In the genomic region with DNA sequence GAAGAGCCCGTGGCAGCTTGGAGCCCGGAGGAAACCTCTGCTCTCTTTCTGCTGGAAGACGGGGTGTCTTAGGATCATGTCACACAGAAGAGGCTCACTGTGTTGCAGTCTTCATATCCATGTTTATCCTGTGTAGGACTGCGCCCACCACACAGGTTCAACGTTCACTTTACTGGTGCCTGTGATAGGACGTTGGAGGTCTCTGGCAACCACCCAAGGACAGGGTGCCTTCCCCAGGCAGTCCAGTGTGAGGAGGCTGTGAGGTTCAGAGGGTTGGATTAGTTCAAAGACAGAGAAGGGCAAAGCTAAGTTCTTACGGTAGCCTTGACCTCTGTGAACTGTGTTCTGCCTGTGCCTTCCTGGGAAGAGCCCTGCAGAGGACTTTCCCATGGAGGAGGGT, we compare ENCODE assay signal across 30 mouse cellular contexts.
A peak's percentile ranks its signal among the peaks of the same experiment; 100 is the strongest.
DNase-seq lines count a peak whose midpoint lies in the region; ATAC-seq lines count a peak whose summit lies in the region.
"Had no signal": no experiment of that assay in that cellular context is flagged by ENCODE, and none has a peak within 500 bp of the region (broad histone marks: within the 10 kb centered on the region; RNA-seq: fewer than 3 reads in every experiment).

No protein-coding gene starts in this region.

- H3K27me3 ChIP-seq in heart, embryonic 13.5 days (replicated peaks), result no peaks in the 10 kb centered on the region
- H3K27me3 ChIP-seq in liver, embryonic 16.5 days (ENCODE audit: control insufficient read depth, insufficient read depth, low read depth, low read length), result no peaks in the 10 kb centered on the region
- H3K27me3 ChIP-seq: heart, embryonic 15.5 days; hindbrain, embryonic 12.5 days; intestine, embryonic 15.5 days; liver, embryonic 15.5 days; stomach, embryonic 15.5 days had no signal

- peak; percentile 45 for DNase-seq in adrenal gland, postnatal 14 days
- DNase-seq in adrenal gland, postnatal 4 days (ENCODE audit: low spot score in 2 of 2), result no peak
- DNase-seq in heart, postnatal 36 days, result no peak
- no peak for DNase-seq in liver
- no peak for DNase-seq in Muller cell, postnatal 12 days (ENCODE audit: inconsistent ontology term)
- DNase-seq: cerebellum, adult 8-10 months; cerebellum, postnatal 25 days; forebrain, postnatal 0 days; gastrocnemius, postnatal 14 days; kidney, adult 8-10 months; kidney, postnatal 4 days; lung, postnatal 36 days; midbrain, embryonic 14.5 days; thymus, adult 18-20 months; thymus, postnatal 25 days had no signal

- H3K27ac ChIP-seq in heart, embryonic 13.5 days (replicated peaks), result peak overlapping the region; percentile 17; the same call in 1 of the 2 replicates
- no peak overlapping the region for H3K27ac ChIP-seq in liver, embryonic 16.5 days (ENCODE audit: low read length)
- H3K27ac ChIP-seq: embryonic facial prominence, embryonic 10.5 days; embryonic facial prominence, embryonic 15.5 days; forebrain, embryonic 12.5 days; heart, embryonic 15.5 days; hindbrain, embryonic 12.5 days; hindbrain, postnatal 0 days; intestine, embryonic 15.5 days; kidney, postnatal 0 days; limb, embryonic 15.5 days; liver, embryonic 15.5 days; stomach, embryonic 15.5 days had no signal

- no peaks in the 10 kb centered on the region for H3K36me3 ChIP-seq in heart, embryonic 13.5 days
- no peaks in the 10 kb centered on the region for H3K36me3 ChIP-seq in liver, embryonic 16.5 days (ENCODE audit: control insufficient read depth, insufficient read depth)
- H3K36me3 ChIP-seq: embryonic facial prominence, embryonic 10.5 days; embryonic facial prominence, embryonic 15.5 days; forebrain, embryonic 12.5 days; heart, embryonic 15.5 days; hindbrain, embryonic 12.5 days; intestine, embryonic 15.5 days; limb, embryonic 10.5 days; limb, embryonic 15.5 days; liver, embryonic 15.5 days; stomach, embryonic 15.5 days had no signal

- H3K4me3 ChIP-seq in heart, embryonic 13.5 days, result no peak overlapping the region
- H3K4me3 ChIP-seq in liver, embryonic 16.5 days (ENCODE audit: low read depth, low read length), result no peak overlapping the region
- H3K4me3 ChIP-seq: embryonic facial prominence, embryonic 10.5 days; embryonic facial prominence, embryonic 15.5 days; forebrain, embryonic 12.5 days; heart, embryonic 15.5 days; hindbrain, embryonic 12.5 days; intestine, embryonic 15.5 days; limb, embryonic 10.5 days; limb, embryonic 15.5 days; liver, embryonic 15.5 days; stomach, embryonic 15.5 days had no signal

- H3K4me2 ChIP-seq in heart, embryonic 13.5 days, result no peak overlapping the region
- no peak overlapping the region for H3K4me2 ChIP-seq in liver, embryonic 16.5 days (ENCODE audit: low read depth, low read length)
- H3K4me2 ChIP-seq: embryonic facial prominence, embryonic 15.5 days; forebrain, embryonic 12.5 days; heart, embryonic 15.5 days; hindbrain, embryonic 12.5 days; intestine, embryonic 15.5 days; limb, embryonic 15.5 days; liver, embryonic 15.5 days; stomach, embryonic 15.5 days had no signal

- intact Hi-C loops in heart, postnatal 36 days (cut with DNase I), result loop anchor here (5.0 kb wide), 1 partner anchor 441 kb away; no protein-coding TSS in a partner anchor

- ATAC-seq in heart, embryonic 13.5 days (ENCODE audit: extremely low read depth, insufficient number of reproducible peaks, low FRiP score, low TSS enrichment), result no peak
- ATAC-seq in liver, embryonic 16.5 days (ENCODE audit: low read depth), result peak; percentile 47
- ATAC-seq in megakaryocyte progenitor cell, adult 5-6 weeks (replicated peaks; ENCODE audit: poor library complexity), result peak; percentile 24; the same call in 1 of the 2 replicates
- ATAC-seq: forebrain, postnatal 0 days; hindbrain, postnatal 0 days; intestine, embryonic 15.5 days had no signal

- peaks cover 45% of the 10 kb centered on the region for H3K4me1 ChIP-seq in heart, embryonic 13.5 days
- H3K4me1 ChIP-seq in liver, embryonic 16.5 days (ENCODE audit: control insufficient read depth, low read depth, low read length), result peaks cover 5% of the 10 kb centered on the region
- H3K4me1 ChIP-seq: intestine, embryonic 15.5 days; stomach, embryonic 15.5 days had no signal

- WGBS in heart, embryonic 13.5 days, result 48% methylated on average over 7 of the region's 7 CpGs
- 57% methylated on average over 7 of the region's 7 CpGs for WGBS in liver, embryonic 16.5 days (ENCODE audit: insufficient replicate concordance)

- H3K9me3 ChIP-seq in heart, embryonic 13.5 days, result no peaks in the 10 kb centered on the region
- no peaks in the 10 kb centered on the region for H3K9me3 ChIP-seq in liver, embryonic 16.5 days (replicated peaks; ENCODE audit: control insufficient read depth, low read length)
- H3K9me3 ChIP-seq: embryonic facial prominence, embryonic 10.5 days; embryonic facial prominence, embryonic 15.5 days; forebrain, embryonic 12.5 days; heart, embryonic 15.5 days; hindbrain, embryonic 12.5 days; intestine, embryonic 15.5 days; limb, embryonic 10.5 days; limb, embryonic 15.5 days; liver, embryonic 15.5 days; stomach, embryonic 15.5 days had no signal

- no peak overlapping the region for H3K9ac ChIP-seq in heart, embryonic 13.5 days
- no peak overlapping the region for H3K9ac ChIP-seq in liver, embryonic 16.5 days (ENCODE audit: low read depth, low read length)
- H3K9ac ChIP-seq: embryonic facial prominence, embryonic 15.5 days; forebrain, embryonic 12.5 days; forebrain, postnatal 0 days; heart, embryonic 15.5 days; hindbrain, embryonic 12.5 days; intestine, embryonic 15.5 days; limb, embryonic 15.5 days; liver, embryonic 15.5 days; stomach, embryonic 15.5 days had no signal
